Mouse (Mus musculus) right cerebral cortex, postnatal 10 days (tissue): ENCODE results near the gene Chrnd.
A peak's percentile ranks its signal among the peaks of the same experiment; 100 is the strongest.

Source experiments
- DNase-seq, 2 experiments: peaks; one replicate each; pipeline ENCODE4 v3.0.0; 2021; ENCODE audit warnings: low spot score in 2 of 2

Gene Chrnd

DNA sequence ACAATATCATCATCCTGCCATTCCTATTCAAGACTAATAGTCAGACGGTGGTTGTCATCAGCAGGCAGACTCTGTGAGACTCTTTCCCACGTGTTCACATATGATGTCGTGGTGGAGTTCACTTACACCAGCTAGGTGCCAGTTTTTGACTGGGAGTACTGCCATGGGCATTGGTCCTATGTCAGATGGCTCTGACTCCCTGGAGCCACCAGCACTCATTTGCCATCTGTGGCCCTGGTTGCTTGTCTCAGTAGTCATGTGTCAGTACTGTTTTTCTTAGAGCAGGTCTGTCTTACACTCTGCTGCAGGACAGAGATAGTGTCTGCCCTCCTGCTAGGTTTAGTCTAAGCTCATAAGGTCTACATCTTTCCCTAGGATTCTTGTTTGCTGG lies 36.7 kb downstream of the Chrnd start:
- DNase-seq, result no peak

DNA sequence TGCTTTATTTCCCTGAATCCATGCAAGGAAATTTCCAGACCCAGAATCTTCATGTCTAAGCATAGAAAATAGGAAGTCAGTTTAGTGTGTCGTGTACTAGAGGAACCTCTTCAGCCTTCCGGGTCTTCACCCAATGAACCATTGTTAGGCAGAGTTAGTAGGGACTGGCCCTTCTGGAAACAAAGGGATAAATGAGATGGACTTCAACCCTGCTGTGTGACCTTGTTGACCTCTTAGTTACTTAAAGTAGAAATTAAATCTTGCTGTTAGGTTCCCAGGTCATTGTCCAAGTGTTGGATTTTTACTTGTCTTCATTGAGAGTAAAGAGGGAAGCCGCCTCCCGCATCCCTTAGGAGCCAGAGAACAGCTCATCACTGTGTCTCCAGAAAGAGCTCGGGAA lies 40.2 kb downstream of the Chrnd start:
- DNase-seq, result no peak

DNA sequence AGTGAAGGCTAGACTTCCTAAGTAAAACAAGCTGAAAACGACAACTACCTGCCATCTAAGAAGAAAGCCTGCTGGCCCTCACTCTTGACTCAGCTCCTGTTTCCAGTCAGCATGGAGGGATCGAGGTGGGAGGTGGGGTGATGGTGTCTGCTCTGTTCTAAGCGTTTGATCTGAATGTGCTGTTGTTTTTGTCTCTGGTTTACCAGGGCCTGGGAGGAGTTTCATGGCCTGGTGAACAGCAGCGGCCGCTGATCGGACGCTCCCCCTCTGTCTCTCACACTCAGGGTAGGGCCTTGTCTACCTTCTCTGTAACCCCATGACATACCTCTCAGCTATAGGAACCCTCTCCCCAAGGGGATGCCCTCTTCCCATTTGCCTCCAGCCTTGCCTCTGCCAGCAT lies 41.8 kb downstream of the Chrnd start:
- no peak for DNase-seq

DNA sequence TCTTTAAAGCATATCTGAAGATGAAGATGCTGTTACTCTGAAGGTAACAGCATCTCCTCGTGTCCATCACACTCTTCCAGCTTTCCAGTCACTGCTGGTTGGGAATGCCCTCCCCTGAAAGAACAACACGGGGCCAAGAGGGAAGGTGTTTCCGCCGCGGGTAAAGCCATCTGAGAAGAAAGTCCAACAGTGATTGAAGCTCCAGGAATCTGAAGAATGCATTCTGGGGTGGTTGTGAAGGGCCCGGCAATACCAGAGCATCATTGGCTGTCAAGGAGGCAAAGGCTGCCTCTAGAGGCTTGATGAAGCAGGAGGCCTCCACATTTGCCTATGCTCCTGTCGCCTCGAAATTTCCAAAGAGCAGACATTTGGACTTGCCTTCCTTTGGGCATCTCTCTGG lies 48.6 kb downstream of the Chrnd start:
- no peak for DNase-seq

DNA sequence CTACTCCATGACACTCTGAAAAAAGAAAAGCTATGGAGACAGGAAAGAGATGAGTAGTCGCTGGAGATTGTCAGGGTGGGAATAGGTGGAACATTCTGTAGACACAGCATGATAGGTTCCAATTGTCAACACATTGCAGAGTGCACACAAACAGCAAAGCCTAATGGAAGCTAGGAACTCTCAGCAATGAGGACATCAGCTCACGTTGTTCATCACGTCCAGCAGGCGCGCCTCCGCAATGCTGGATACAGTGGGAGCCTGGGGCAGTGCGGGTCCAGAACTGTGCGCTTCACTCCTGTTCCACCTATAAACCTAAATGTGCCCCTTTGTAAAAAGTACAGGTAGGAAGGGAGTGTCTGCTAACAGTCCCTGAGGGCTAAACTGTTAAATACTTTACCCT lies 52.6 kb downstream of the Chrnd start:
- DNase-seq, result no peak

DNA sequence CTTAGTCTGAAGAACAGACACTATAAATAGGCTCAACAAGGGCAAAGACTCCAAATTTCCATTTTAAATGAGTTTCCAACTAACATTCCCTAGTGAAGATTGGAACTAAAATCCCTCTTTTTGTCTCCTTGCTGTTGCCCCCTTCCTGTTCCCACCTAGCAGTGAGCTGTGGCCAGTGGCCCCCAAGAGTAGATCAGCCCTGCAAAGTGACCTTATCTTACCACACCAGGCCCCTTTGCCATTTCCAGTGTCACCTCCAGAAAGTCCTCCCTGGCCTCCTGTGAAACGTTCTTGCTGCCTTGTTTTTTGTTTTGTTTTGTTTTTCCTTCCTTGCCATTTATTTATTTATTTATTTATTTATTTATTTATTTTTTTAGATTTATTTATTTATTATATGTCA lies 55.0 kb downstream of the Chrnd start:
- no peak for DNase-seq

DNA sequence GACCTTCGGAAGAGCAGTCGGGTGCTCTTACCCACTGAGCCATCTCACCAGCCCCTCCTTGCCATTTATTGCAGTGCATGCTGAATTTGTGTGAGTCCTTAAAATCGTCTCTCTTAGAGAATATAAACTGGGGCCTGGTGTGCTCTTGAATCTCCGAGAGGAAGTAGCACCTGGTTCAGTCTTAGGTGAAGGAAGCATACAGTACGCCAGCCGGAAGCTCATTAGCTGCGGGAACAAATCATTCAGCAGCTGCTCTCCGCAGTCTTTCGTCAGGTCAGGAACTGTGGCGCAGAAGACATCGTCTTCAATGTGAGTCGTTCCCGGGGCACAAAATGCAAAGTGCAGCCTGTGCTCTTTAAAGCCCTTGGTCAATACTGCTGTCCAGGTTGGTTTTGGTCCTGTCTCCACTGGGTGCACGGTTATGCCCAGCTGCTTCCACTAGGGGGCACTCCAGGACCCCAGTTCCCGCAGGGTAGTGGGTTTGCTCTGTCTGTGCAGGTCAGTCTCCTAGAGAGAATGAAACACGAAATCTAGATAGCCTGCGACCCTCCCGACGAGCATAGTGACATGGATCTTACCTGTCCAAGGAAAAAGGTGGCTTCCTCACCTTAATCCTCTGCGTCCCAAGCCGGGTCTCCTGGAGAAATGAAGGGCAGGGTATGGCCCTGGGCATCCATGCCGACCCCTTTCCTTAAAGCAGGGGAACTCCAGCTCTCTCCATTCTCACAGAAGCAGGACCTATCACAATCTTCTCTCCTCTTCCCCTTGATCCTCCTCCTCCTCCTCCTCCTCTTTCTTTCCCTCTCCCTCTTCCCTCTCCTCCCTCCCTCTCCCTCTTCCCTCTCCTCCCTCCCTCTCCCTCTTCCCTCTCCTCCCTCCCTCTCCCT lies 55.8 kb downstream of the Chrnd start:
- DNase-seq, result peak; percentile 76 to 86
